Mouse (Mus musculus) kidney, postnatal 0 days (tissue): ENCODE data around the gene Hnrnpul1. TPM values are rescaled to one million over a fixed set of nuclear protein-coding genes. Genes with fewer than 3 reads are reported as not detected.

Source experiments
- ATAC-seq: fragments of 200-750 bp; cut with Nextera tagmentation; replicated peaks from 2 replicates; pipeline ENCODE4 v1.8.0; 2017; ENCODE audit warnings: low read depth, moderate number of reproducible peaks, moderate TSS enrichment, moderate library complexity; ENCODE audit not compliant: low FRiP score
- DNase-seq: peaks from one replicate; pipeline ENCODE4 v3.0.0-alpha.2; 2016; ENCODE audit warnings: low spot score
- H3K27ac ChIP-seq: fragments of 300-500 bp; sonication (generic); 2 replicates; pipeline ENCODE4 v1.5.1; 2014; ENCODE audit warnings: mild to moderate bottlenecking
- H3K27me3 ChIP-seq: fragments of 300-500 bp; sonication (generic); 2 replicates; pipeline ENCODE4 v1.6.1; 2014; ENCODE audit warnings: low read length, mixed read lengths; ENCODE audit not compliant: insufficient read depth
- H3K36me3 ChIP-seq: fragments of 300-500 bp; sonication (generic); 2 replicates; pipeline ENCODE4 v1.6.1; 2014; ENCODE audit warnings: low read length, mixed read lengths; ENCODE audit not compliant: insufficient read depth
- H3K4me1 ChIP-seq: fragments of 300-500 bp; sonication (generic); replicated peaks from 2 replicates; pipeline ENCODE4 v1.6.1; 2014; ENCODE audit warnings: antibody characterized with exemption, low read length, mixed read lengths; ENCODE audit not compliant: insufficient read depth
- H3K4me2 ChIP-seq: fragments of 300-500 bp; sonication (generic); 2 replicates; pipeline ENCODE4 v1.6.1; 2014; ENCODE audit warnings: mild to moderate bottlenecking, low read length, moderate library complexity, mixed read lengths
- H3K4me3 ChIP-seq: fragments of 300-500 bp; sonication (generic); replicated peaks from 2 replicates; pipeline ENCODE4 v1.5.1; 2014; ENCODE audit warnings: low read depth, low read length
- H3K9ac ChIP-seq: fragments of 300-500 bp; sonication (generic); 2 replicates; pipeline ENCODE4 v1.6.1; 2014; ENCODE audit warnings: low read depth, low read length
- H3K9me3 ChIP-seq: fragments of 300-500 bp; sonication (generic); replicated peaks from 2 replicates; pipeline ENCODE4 v1.6.1; 2016; ENCODE audit warnings: low read length, inconsistent platforms, mixed read lengths
- CTCF ChIP-seq: IDR thresholded peaks from 2 replicates; pipeline ENCODE4 v1.5.1; 2016; ENCODE audit warnings: antibody characterized with exemption, low read depth, mild to moderate bottlenecking, moderate library complexity
- WGBS: fragments of 180-500 bp; shearing (Covaris S2); extraction: QIAGEN DNeasy Blood & Tissue Kit; methylation state at CpG from one replicate; pipeline ENCODE4 v1.1.7; 2014; 5-methylcytosine and 5-hydroxymethylcytosine counted together
- polyA plus RNA-seq: library from polyadenylated mRNA; unstranded; fragments of >200 nt; fragmentation: Nextera tagmentation; extraction: Ambion mirVana; gene quantifications from 2 replicates; pipeline ENCODE4 v1.2.1, GENCODE M21; 2015

Hnrnpul1 gene
- polyA plus RNA-seq, 1 experiment from 2014 or later, result 56.0 TPM

DNA sequence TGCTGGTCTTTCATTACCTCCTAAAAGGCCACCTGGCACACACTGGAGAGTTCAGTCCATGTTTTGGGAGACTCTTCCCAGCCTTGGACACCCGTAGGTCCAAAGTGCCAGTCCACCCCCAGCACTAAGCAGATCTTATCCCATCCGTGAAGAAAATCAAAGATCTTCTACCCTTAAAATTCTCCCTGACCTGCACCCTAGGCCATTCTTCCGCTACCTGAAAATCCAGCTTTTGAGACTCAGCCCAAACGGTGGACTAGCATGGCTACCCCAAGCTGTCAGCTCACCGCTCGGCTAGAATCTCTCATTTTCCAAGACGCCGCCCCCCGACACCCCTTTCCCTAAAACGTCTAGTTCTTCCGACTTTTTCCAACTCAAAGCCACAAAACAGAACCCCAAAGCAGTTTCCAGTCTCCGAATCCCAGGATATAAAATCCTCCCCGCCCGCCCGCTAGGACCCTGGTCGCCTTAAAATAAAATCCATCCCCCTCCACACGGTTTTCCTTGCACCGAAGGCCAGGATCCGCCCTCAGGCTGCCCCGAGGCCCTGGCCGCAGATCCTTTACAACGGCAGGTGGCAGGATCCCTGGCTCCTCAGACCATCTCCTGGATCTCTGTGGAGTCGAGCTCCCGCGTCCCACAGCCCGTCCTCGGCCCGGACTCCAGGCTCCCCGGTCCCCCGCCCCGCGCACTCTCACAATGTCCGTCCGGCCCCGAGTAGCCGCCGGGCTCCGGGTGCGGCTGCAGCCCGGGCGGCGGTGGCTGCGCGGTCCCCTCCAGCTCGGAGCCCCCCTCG, 716 bp downstream of the Hnrnpul1 start:
- under 1% methylated on average over 45 of the region's 46 CpGs for WGBS
- Histone ChIP-seq H3K4me1 (peaks cover 9% of the 10 kb centered on the region), H3K4me2 (peak overlapping the region; percentile 86), H3K27me3 (no peaks in the 10 kb centered on the region), H3K9me3 (no peaks in the 10 kb centered on the region), H3K27ac (peak overlapping the region; percentile 99), H3K9ac (peak overlapping the region; percentile 99), H3K36me3 (peaks cover 21% of the 10 kb centered on the region), H3K4me3 (peak overlapping the region; percentile 93)
- no peak for TF ChIP-seq CTCF
- DNase-seq, result peak; percentile 54
- ATAC-seq, result peak; percentile 8; the same call in 1 of the 2 replicates

DNA sequence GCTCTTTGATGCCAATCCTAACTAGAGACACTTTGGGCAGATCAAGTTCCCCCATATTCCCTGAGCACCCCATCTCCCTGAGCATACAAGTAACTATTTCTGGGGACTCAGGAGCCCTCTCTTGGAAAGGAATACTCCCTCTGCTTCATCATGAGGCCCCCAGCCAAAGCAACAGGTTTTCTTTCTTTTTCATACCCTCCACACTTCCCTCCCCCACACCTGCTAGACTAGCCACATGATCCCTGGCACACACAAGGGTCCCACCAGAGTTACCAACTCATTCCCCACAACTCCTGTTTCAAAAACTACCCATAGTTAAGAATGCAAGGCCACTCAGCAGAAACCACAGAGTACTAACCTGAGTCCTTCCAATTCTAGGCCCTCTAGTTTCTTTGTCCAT, 1.5 kb downstream of the Hnrnpul1 start:
- no peak overlapping the region for H3K27ac ChIP-seq

DNA sequence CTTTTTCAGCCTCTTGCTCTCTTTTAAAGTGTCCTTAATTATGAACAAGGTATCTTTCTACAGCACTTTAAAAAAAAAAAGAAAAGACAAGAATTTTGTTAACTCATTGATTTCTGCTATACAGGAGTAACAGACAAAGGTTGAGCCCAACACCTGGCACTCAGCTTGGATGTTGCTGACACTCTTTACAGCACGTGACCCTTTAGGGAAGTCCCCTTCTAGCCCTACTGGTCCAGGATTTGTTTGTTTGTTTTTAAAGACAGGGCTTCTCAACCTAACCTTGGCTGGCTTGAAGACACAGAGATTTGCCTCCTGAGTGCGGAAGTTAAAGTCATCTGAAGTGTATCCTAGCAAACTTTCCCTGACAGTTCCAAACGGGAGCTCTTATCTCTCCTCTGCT, 7.7 kb downstream of the Hnrnpul1 start:
- no peaks in the 10 kb centered on the region for H3K27me3 ChIP-seq
- 76% methylated on average over 3 of the region's 3 CpGs for WGBS

More for the DNA sequence above, 1.5 kb downstream of the Hnrnpul1 start:
- Histone ChIP-seq H3K27me3 (no peaks in the 10 kb centered on the region), H3K4me3 (peak overlapping the region; percentile 93), H3K4me2 (peak overlapping the region; percentile 86), H3K9me3 (no peaks in the 10 kb centered on the region), H3K36me3 (peaks cover 28% of the 10 kb centered on the region), H3K4me1 (peaks cover 9% of the 10 kb centered on the region), H3K9ac (peak overlapping the region; percentile 99)
- DNase-seq (no peak), ATAC-seq (no peak)
- TF ChIP-seq CTCF, result no peak

DNA sequence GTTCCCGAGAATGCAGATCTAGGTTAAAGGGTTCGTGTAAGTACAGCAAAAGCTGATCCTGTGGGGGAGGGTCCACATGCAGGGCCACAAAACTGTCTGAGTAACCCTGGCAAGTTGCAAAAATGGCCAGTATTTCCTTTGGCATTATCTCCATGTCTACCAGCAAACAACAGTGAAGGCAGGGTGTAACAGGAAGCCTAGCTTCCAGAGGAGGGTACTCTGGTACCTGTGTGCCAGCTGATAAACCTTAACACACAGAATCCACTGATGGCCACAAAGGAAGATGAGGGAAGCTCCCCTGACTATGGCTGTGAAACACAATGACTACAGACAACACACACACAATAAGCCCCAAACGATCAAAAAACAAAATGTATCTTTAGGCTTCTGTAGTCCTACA, 16.3 kb downstream of the Hnrnpul1 start:
- no peaks in the 10 kb centered on the region for H3K9me3 ChIP-seq
- no peak for DNase-seq
- ATAC-seq, result no peak
- H3K4me1 ChIP-seq, result no peaks in the 10 kb centered on the region
- H3K36me3 ChIP-seq, result peaks cover 86% of the 10 kb centered on the region
- no peak overlapping the region for H3K4me2 ChIP-seq
- no peaks in the 10 kb centered on the region for H3K27me3 ChIP-seq
- no peak for TF ChIP-seq CTCF
- H3K4me3 ChIP-seq, result no peak overlapping the region
- H3K27ac ChIP-seq, result no peak overlapping the region
- no peak overlapping the region for H3K9ac ChIP-seq
- WGBS, result 82% methylated on average over 3 of the region's 3 CpGs

More for the DNA sequence above, 7.7 kb downstream of the Hnrnpul1 start:
- DNase-seq, result no peak
- ATAC-seq, result no peak
- TF ChIP-seq CTCF, result no peak
- no peak overlapping the region for H3K9ac ChIP-seq
- H3K36me3 ChIP-seq, result peaks cover 88% of the 10 kb centered on the region
- H3K27ac ChIP-seq, result no peak overlapping the region
- no peak overlapping the region for H3K4me3 ChIP-seq
- H3K4me2 ChIP-seq, result no peak overlapping the region
- H3K4me1 ChIP-seq, result no peaks in the 10 kb centered on the region
- H3K9me3 ChIP-seq, result no peaks in the 10 kb centered on the region

DNA sequence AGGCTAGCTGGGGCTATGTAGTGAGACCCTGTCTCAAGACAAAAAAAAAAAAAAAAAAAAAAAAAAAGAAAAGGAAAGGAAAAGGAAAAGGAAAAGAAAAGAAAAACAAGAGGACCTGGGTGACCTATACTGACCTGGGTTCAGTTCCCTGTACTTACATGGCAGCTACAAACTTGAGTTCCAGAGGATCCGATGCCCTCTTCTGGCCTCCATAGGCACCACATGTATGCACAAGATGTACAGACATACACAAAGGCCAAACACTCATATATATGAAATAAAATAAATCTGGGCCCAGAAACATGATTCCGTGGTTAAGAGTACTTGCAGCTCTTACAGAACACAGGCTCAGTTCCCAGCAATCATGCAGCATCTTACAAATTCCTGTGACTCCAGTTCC, 17.6 kb downstream of the Hnrnpul1 start:
- H3K27me3 ChIP-seq, result no peaks in the 10 kb centered on the region
- peak; percentile 43 for TF ChIP-seq CTCF
- H3K36me3 ChIP-seq, result peaks cover 86% of the 10 kb centered on the region
- H3K4me3 ChIP-seq, result no peak overlapping the region
- no peaks in the 10 kb centered on the region for H3K9me3 ChIP-seq
- WGBS, result 90% methylated on average over 2 of the region's 2 CpGs
- DNase-seq (no peak), ATAC-seq (no peak)
- no peak overlapping the region for H3K4me2 ChIP-seq
- no peak overlapping the region for H3K27ac ChIP-seq
- H3K9ac ChIP-seq, result no peak overlapping the region
- H3K4me1 ChIP-seq, result no peaks in the 10 kb centered on the region

DNA sequence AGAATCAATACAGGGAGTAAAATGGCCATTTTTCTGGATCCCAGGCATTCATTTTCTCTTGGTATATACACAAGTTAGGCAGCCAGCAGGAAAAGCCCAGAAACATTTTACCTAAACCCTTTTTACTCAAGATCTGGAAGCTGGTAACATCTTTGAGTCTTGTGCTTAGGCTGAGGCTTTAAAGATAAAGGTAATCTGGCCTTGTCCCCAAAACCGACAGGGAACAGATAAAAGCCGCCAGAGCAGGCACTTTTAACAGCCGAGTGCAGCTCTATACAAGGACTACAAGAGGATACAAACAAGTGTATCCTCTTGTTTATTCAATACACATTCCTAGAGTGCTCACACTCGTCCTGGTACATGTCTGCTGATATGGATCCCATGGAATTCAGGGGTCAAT, 19.6 kb downstream of the Hnrnpul1 start:
- 78% methylated on average over 4 of the region's 4 CpGs for WGBS
- no peak for TF ChIP-seq CTCF
- ATAC-seq, result no peak

More for the DNA sequence above, 19.6 kb downstream of the Hnrnpul1 start:
- Histone ChIP-seq H3K4me2 (no peak overlapping the region), H3K9me3 (no peaks in the 10 kb centered on the region), H3K27me3 (no peaks in the 10 kb centered on the region), H3K4me1 (no peaks in the 10 kb centered on the region), H3K27ac (no peak overlapping the region), H3K4me3 (no peak overlapping the region), H3K36me3 (peaks cover 85% of the 10 kb centered on the region), H3K9ac (no peak overlapping the region)
- no peak for DNase-seq
